Mouse (Mus musculus) forebrain, embryonic 14.5 days (tissue): ENCODE measurements around the gene Tmem200b. TPM values are rescaled to one million over a fixed set of nuclear protein-coding genes. Genes with fewer than 3 reads are reported as not detected.

ENCODE experiments used
- ATAC-seq: fragments of 200-750 bp; cut with Nextera tagmentation; 2 replicates; pipeline ENCODE4 v1.8.0; 2017; ENCODE audit warnings: mild to moderate bottlenecking, moderate library complexity
- DNase-seq: peaks from one replicate; pipeline ENCODE4 v3.0.0-alpha.2; 2015; ENCODE audit warnings: low spot score
- H3K27ac ChIP-seq: fragments of 300-500 bp; sonication (generic); 2 replicates; pipeline ENCODE4 v1.5.1; 2014; ENCODE audit warnings: low read depth, mild to moderate bottlenecking, control low read depth, low read length, moderate library complexity
- H3K27me3 ChIP-seq: fragments of 300-500 bp; sonication (generic); replicated peaks from 2 replicates; pipeline ENCODE4 v1.6.1; 2014; ENCODE audit warnings: low read length, control low read depth, mixed read lengths; ENCODE audit not compliant: control insufficient read depth, insufficient read depth
- H3K36me3 ChIP-seq: fragments of 300-500 bp; sonication (generic); 2 replicates; pipeline ENCODE4 v1.6.1; 2014; ENCODE audit warnings: low read length, control low read depth; ENCODE audit not compliant: control insufficient read depth, insufficient read depth
- H3K4me1 ChIP-seq: fragments of 300-500 bp; sonication (generic); 2 replicates; pipeline ENCODE4 v1.6.1; 2014; ENCODE audit warnings: antibody characterized with exemption, low read length, control low read depth; ENCODE audit not compliant: control insufficient read depth, insufficient read depth
- H3K4me2 ChIP-seq: fragments of 300-500 bp; sonication (generic); 2 replicates; pipeline ENCODE4 v1.6.1; 2014; ENCODE audit warnings: mild to moderate bottlenecking, control low read depth, low read length
- H3K4me3 ChIP-seq: fragments of 300-500 bp; sonication (generic); 2 replicates; pipeline ENCODE4 v1.5.1; 2014; ENCODE audit warnings: low read depth, low read length, control low read depth
- H3K9ac ChIP-seq: fragments of 300-500 bp; sonication (generic); 2 replicates; pipeline ENCODE4 v1.6.1; 2014; ENCODE audit warnings: mild to moderate bottlenecking, low read length, control low read depth, moderate library complexity
- H3K9me3 ChIP-seq: fragments of 300-500 bp; sonication (generic); replicated peaks from 2 replicates; pipeline ENCODE4 v1.6.1; 2016; ENCODE audit warnings: low read length, control low read depth, mixed read lengths; ENCODE audit not compliant: control insufficient read depth
- WGBS: fragments of 180-500 bp; shearing (Covaris S2); extraction: QIAGEN DNeasy Blood & Tissue Kit; methylation state at CpG from one replicate; pipeline ENCODE4 v1.1.7; 2014; 5-methylcytosine and 5-hydroxymethylcytosine counted together
- polyA plus RNA-seq: library from polyadenylated mRNA; unstranded; fragments of >200 nt; fragmentation: Nextera tagmentation; extraction: Ambion mirVana; gene quantifications from 2 replicates; pipeline ENCODE4 v1.2.1, GENCODE M21; 2014

Tmem200b gene
- polyA plus RNA-seq, 1 experiment from 2014 or later, result not detected

GRCm38 (mm10) chr4:131922404-131922803 lies 833 bp downstream of the Tmem200b start:
- no peaks in the 10 kb centered on the region for H3K9me3 ChIP-seq
- no peak overlapping the region for H3K4me2 ChIP-seq
- 66% methylated on average over 15 of the region's 15 CpGs for WGBS
- H3K36me3 ChIP-seq, result peaks cover 21% of the 10 kb centered on the region
- ATAC-seq (no peak), DNase-seq (no peak)
- peaks cover 17% of the 10 kb centered on the region for H3K4me1 ChIP-seq
- no peak overlapping the region for H3K9ac ChIP-seq
- no peak overlapping the region for H3K27ac ChIP-seq
- H3K4me3 ChIP-seq, result peak overlapping the region; percentile 42; the same call in 1 of the 2 replicates
- H3K27me3 ChIP-seq, result peaks cover 65% of the 10 kb centered on the region

GRCm38 (mm10) chr4:131924096-131924810 lies 2.7 kb downstream of the Tmem200b start:
- Histone ChIP-seq H3K4me2 (no peak overlapping the region), H3K27ac (no peak overlapping the region), H3K9ac (no peak overlapping the region), H3K4me3 (no peak overlapping the region), H3K36me3 (peaks cover 37% of the 10 kb centered on the region), H3K9me3 (no peaks in the 10 kb centered on the region), H3K27me3 (peaks cover 47% of the 10 kb centered on the region), H3K4me1 (peaks cover 17% of the 10 kb centered on the region)
- WGBS, result 40% methylated on average over 6 of the region's 6 CpGs
- ATAC-seq, result no peak
- DNase-seq, result peak; percentile 73

GRCm38 (mm10) chr4:131929146-131929545 lies 7.6 kb downstream of the Tmem200b start:
- Histone ChIP-seq H3K27me3 (0 out of 2 replicates have a peak, but pooled peaks cover 5% of the 10 kb centered on the region), H3K9me3 (no peaks in the 10 kb centered on the region), H3K9ac (no peak overlapping the region), H3K27ac (no peak overlapping the region), H3K4me2 (no peak overlapping the region), H3K36me3 (peaks cover 77% of the 10 kb centered on the region), H3K4me3 (no peak overlapping the region), H3K4me1 (0 out of 2 replicates have a peak, but pooled peaks cover 2% of the 10 kb centered on the region)
- WGBS, result 88% methylated on average over 6 of the region's 6 CpGs
- ATAC-seq (no peak), DNase-seq (no peak)

- no peaks in the 10 kb centered on the region for H3K27me3 ChIP-seq
- no peaks in the 10 kb centered on the region for H3K9me3 ChIP-seq
- ATAC-seq (no peak), DNase-seq (no peak)
- H3K4me1 ChIP-seq, result no peaks in the 10 kb centered on the region
- H3K27ac ChIP-seq, result no peak overlapping the region
- 71% methylated on average over 2 of the region's 2 CpGs for WGBS
- H3K4me2 ChIP-seq, result no peak overlapping the region
- H3K36me3 ChIP-seq, result peaks cover 28% of the 10 kb centered on the region
- no peak overlapping the region for H3K9ac ChIP-seq
- H3K4me3 ChIP-seq, result no peak overlapping the region
These were observed 17.9 kb downstream of the Tmem200b start for GRCm38 (mm10) chr4:131939459-131939858.

GRCm38 (mm10) chr4:131940846-131941245 lies 19.3 kb downstream of the Tmem200b start:
- no peak overlapping the region for H3K4me3 ChIP-seq
- H3K4me1 ChIP-seq, result no peaks in the 10 kb centered on the region
- H3K9me3 ChIP-seq, result no peaks in the 10 kb centered on the region
- no peaks in the 10 kb centered on the region for H3K27me3 ChIP-seq
- WGBS, result 97% methylated on average over 4 of the region's 4 CpGs
- ATAC-seq, result no peak
- no peak overlapping the region for H3K9ac ChIP-seq
- no peak for DNase-seq
- H3K27ac ChIP-seq, result no peak overlapping the region
- peaks cover 14% of the 10 kb centered on the region for H3K36me3 ChIP-seq
- no peak overlapping the region for H3K4me2 ChIP-seq

- Histone ChIP-seq H3K4me3 (no peak overlapping the region), H3K9me3 (no peaks in the 10 kb centered on the region), H3K4me1 (no peaks in the 10 kb centered on the region), H3K27me3 (no peaks in the 10 kb centered on the region), H3K4me2 (no peak overlapping the region), H3K36me3 (no peaks in the 10 kb centered on the region; the same call in 1 of the 2 replicates), H3K27ac (no peak overlapping the region), H3K9ac (no peak overlapping the region)
- WGBS, result 88% methylated on average over 11 of the region's 11 CpGs
- ATAC-seq (no peak), DNase-seq (no peak)
These were observed 26.3 kb downstream of the Tmem200b start for GRCm38 (mm10) chr4:131947848-131948247.

- WGBS, result 14% methylated on average over 5 of the region's 5 CpGs
- DNase-seq (no peak), ATAC-seq (no peak)
- Histone ChIP-seq H3K4me3 (no peak overlapping the region), H3K4me2 (no peak overlapping the region), H3K9me3 (no peaks in the 10 kb centered on the region), H3K27me3 (no peaks in the 10 kb centered on the region), H3K4me1 (no peaks in the 10 kb centered on the region), H3K9ac (no peak overlapping the region), H3K27ac (no peak overlapping the region), H3K36me3 (peaks cover 17% of the 10 kb centered on the region)
These were observed 28.3 kb downstream of the Tmem200b start for GRCm38 (mm10) chr4:131949903-131950302.

- ATAC-seq, result no peak
- WGBS, result 56% methylated on average over 8 of the region's 8 CpGs
- Histone ChIP-seq H3K36me3 (peaks cover 23% of the 10 kb centered on the region), H3K4me2 (no peak overlapping the region), H3K27ac (no peak overlapping the region), H3K9ac (no peak overlapping the region), H3K9me3 (no peaks in the 10 kb centered on the region), H3K27me3 (no peaks in the 10 kb centered on the region), H3K4me3 (no peak overlapping the region), H3K4me1 (no peaks in the 10 kb centered on the region)
- DNase-seq, result no peak
These were observed 29.1 kb downstream of the Tmem200b start for GRCm38 (mm10) chr4:131950657-131951056.

GRCm38 (mm10) chr4:131957161-131957560 lies 35.6 kb downstream of the Tmem200b start:
- 88% methylated on average over 3 of the region's 3 CpGs for WGBS
- ATAC-seq (no peak), DNase-seq (no peak)
- H3K4me1 ChIP-seq, result no peaks in the 10 kb centered on the region
- H3K4me2 ChIP-seq, result no peak overlapping the region
- H3K36me3 ChIP-seq, result peaks cover 37% of the 10 kb centered on the region
- H3K27me3 ChIP-seq, result no peaks in the 10 kb centered on the region
- H3K4me3 ChIP-seq, result no peak overlapping the region
- H3K9ac ChIP-seq, result no peak overlapping the region
- no peaks in the 10 kb centered on the region for H3K9me3 ChIP-seq
- no peak overlapping the region for H3K27ac ChIP-seq
